Mouse (Mus musculus): Measurements from ENCODE around the gene Ccdc173. TPM values are rescaled to one million over a fixed set of nuclear protein-coding genes. Genes with fewer than 3 reads are reported as not detected.

Gene Ccdc173
- total RNA-seq, 1 experiment from 2014 or later = 2.8 TPM

Other genes starting within 250 kb of the Ccdc173 start
- not detected in 2 replicates for gene Lrp2, start 203.5 kb downstream of the Ccdc173 start, total RNA-seq (2017)
- gene Bbs5, start 142.4 kb downstream of the Ccdc173 start, total RNA-seq (2017) = not detected in 2 replicates
- gene Klhl41, start 119.5 kb downstream of the Ccdc173 start, total RNA-seq (2017) = not detected in 2 replicates
- gene Fastkd1, start 76.1 kb downstream of the Ccdc173 start, total RNA-seq (2017) = 11.9 and 13.6 TPM in 2 replicates
- gene Ppig, start 67.0 kb downstream of the Ccdc173 start, total RNA-seq (2017) = 81.8 and 105 TPM in 2 replicates
- 43.6 and 44.2 TPM in 2 replicates for gene Phospho2, start within 50 bp of the Ccdc173 start, total RNA-seq (2017)
- gene Klhl23, start 32.4 kb upstream of the Ccdc173 start, total RNA-seq (2017) = not detected in 2 replicates
- gene Ssb, start 72.0 kb upstream of the Ccdc173 start, total RNA-seq (2017) = 231 and 278 TPM in 2 replicates
- gene Mettl5, start 96.0 kb upstream of the Ccdc173 start, total RNA-seq (2017) = 16.7 and 20.6 TPM in 2 replicates
- 99.2 and 101 TPM in 2 replicates for gene Ubr3, start 107.7 kb upstream of the Ccdc173 start, total RNA-seq (2017)
- 0.49 and 0.93 TPM in 2 replicates for gene Myo3b, start 249.6 kb upstream of the Ccdc173 start, total RNA-seq (2017)